Mouse (Mus musculus) thymus, postnatal 36 days (tissue): ENCODE measurements at regions not wholly inside any gene's neighbourhood (a gene's known extent, or its start where the extent isn't known, plus 50 kb on each side); places are given as distances from the start of the nearest gene placed in this dataset.

Source experiments
- DNase-seq, 2 experiments: peaks; one replicate each; pipeline ENCODE4 v3.0.0; 2022; ENCODE audit warnings: mixed read lengths in 2 of 2

GRCm38 (mm10) chr10:61034056-61034455, 55.1 kb upstream of the Pcbd1 start:
- DNase-seq, result no peak

- DNase-seq, result no peak
Observed at GRCm38 (mm10) chr10:61028598-61028997, 60.5 kb upstream of the Pcbd1 start.

- no peak for DNase-seq
Observed at GRCm38 (mm10) chr10:61027215-61027614, 61.9 kb upstream of the Pcbd1 start.

GRCm38 (mm10) chr10:61025061-61025460, 64.1 kb upstream of the Pcbd1 start:
- DNase-seq, result no peak

GRCm38 (mm10) chr10:61024166-61024565, 65.0 kb upstream of the Pcbd1 start:
- no peak for DNase-seq

- no peak for DNase-seq
Observed at GRCm38 (mm10) chr10:61023431-61023830, 65.7 kb upstream of the Pcbd1 start.

GRCm38 (mm10) chr10:61019566-61019965, 69.6 kb upstream of the Pcbd1 start:
- DNase-seq, result no peak

- no peak for DNase-seq
Observed at GRCm38 (mm10) chr10:61012199-61012695, 76.9 kb upstream of the Pcbd1 start.

- DNase-seq, result no peak
Observed at GRCm38 (mm10) chr10:61010697-61011096, 78.4 kb upstream of the Pcbd1 start.

- DNase-seq, result no peak
Observed at GRCm38 (mm10) chr10:61007403-61007802, 81.7 kb upstream of the Pcbd1 start.

- DNase-seq, result no peak
Observed at GRCm38 (mm10) chr10:61001745-61002160, 87.4 kb upstream of the Pcbd1 start.

- no peak for DNase-seq
Observed at GRCm38 (mm10) chr10:60997393-60997792, 91.7 kb upstream of the Pcbd1 start.

- no peak for DNase-seq
Observed at GRCm38 (mm10) chr10:60995908-60996640, 93.1 kb upstream of the Pcbd1 start.

- no peak for DNase-seq
Observed at GRCm38 (mm10) chr10:60985109-60985576, 104.0 kb upstream of the Pcbd1 start.

GRCm38 (mm10) chr10:60981770-60982169, 107.4 kb upstream of the Pcbd1 start:
- no peak for DNase-seq

GRCm38 (mm10) chr10:60973615-60974014, 115.5 kb upstream of the Pcbd1 start:
- no peak for DNase-seq

GRCm38 (mm10) chr10:60964843-60965242, 124.3 kb upstream of the Pcbd1 start:
- DNase-seq, result no peak

- DNase-seq, result peak in 1 of 2 experiments; percentile 7
Observed at GRCm38 (mm10) chr10:60957820-60958233, 126.4 kb upstream of the Unc5b start.

- no peak for DNase-seq
Observed at GRCm38 (mm10) chr10:60955467-60955866, 124.1 kb upstream of the Unc5b start.

- no peak for DNase-seq
Observed at GRCm38 (mm10) chr10:60952495-60952894, 121.1 kb upstream of the Unc5b start.

GRCm38 (mm10) chr10:60948983-60949677, 117.7 kb upstream of the Unc5b start:
- DNase-seq, result no peak

- DNase-seq, result no peak
Observed at GRCm38 (mm10) chr10:60943074-60943473, 111.7 kb upstream of the Unc5b start.

- DNase-seq, result no peak
Observed at GRCm38 (mm10) chr10:60938749-60939148, 107.4 kb upstream of the Unc5b start.

- no peak for DNase-seq
Observed at GRCm38 (mm10) chr10:60937517-60937866, 106.1 kb upstream of the Unc5b start.
